Mouse (Mus musculus) neural tube, embryonic 14.5 days (tissue): ENCODE measurements around the gene Lrrc49. TPM values are rescaled to one million over a fixed set of nuclear protein-coding genes. Genes with fewer than 3 reads are reported as not detected.

Source experiments
- ATAC-seq: fragments of 200-750 bp; cut with Nextera tagmentation; 2 replicates; pipeline ENCODE4 v1.8.0; 2017; ENCODE audit warnings: low read depth, mild to moderate bottlenecking, moderate TSS enrichment, moderate library complexity
- H3K27ac ChIP-seq: fragments of 300-500 bp; sonication (generic); 2 replicates; pipeline ENCODE4 v1.5.1; 2014; ENCODE audit warnings: low read depth, mild to moderate bottlenecking, control low read depth, low read length, moderate library complexity, mixed read lengths
- H3K27me3 ChIP-seq: fragments of 300-500 bp; sonication (generic); 2 replicates; pipeline ENCODE4 v1.6.1; 2014; ENCODE audit warnings: low read length; ENCODE audit not compliant: control insufficient read depth, insufficient read depth
- H3K36me3 ChIP-seq: fragments of 300-500 bp; sonication (generic); 2 replicates; pipeline ENCODE4 v1.6.1; 2014; ENCODE audit warnings: low read length, mixed read lengths; ENCODE audit not compliant: control insufficient read depth, insufficient read depth
- H3K4me1 ChIP-seq: fragments of 300-500 bp; sonication (generic); 2 replicates; pipeline ENCODE4 v1.6.1; 2014; ENCODE audit warnings: low read length; ENCODE audit not compliant: control insufficient read depth, insufficient read depth
- H3K4me2 ChIP-seq: fragments of 300-500 bp; sonication (generic); 2 replicates; pipeline ENCODE4 v1.6.1; 2014; ENCODE audit warnings: mild to moderate bottlenecking, low read depth, low read length, control low read depth
- H3K4me3 ChIP-seq: fragments of 300-500 bp; sonication (generic); 2 replicates; pipeline ENCODE4 v1.5.1; 2014; ENCODE audit warnings: low read depth, low read length, control low read depth, mixed read lengths
- H3K9ac ChIP-seq: fragments of 300-500 bp; sonication (generic); replicated peaks from 2 replicates; pipeline ENCODE4 v1.6.1; 2014; ENCODE audit warnings: low read depth, mild to moderate bottlenecking, control low read depth, low read length, mixed read lengths
- H3K9me3 ChIP-seq: fragments of 300-500 bp; sonication (generic); 2 replicates; pipeline ENCODE4 v1.6.1; 2016; ENCODE audit warnings: low read length; ENCODE audit not compliant: control insufficient read depth
- WGBS: fragments of 180-500 bp; shearing (Covaris S2); extraction: QIAGEN DNeasy Blood & Tissue Kit; methylation state at CpG from one replicate; pipeline ENCODE4 v1.1.7; 2014; 5-methylcytosine and 5-hydroxymethylcytosine counted together
- polyA plus RNA-seq: library from polyadenylated mRNA; unstranded; fragments of >200 nt; fragmentation: Nextera tagmentation; extraction: Ambion mirVana; gene quantifications from 2 replicates; pipeline ENCODE4 v1.2.1, GENCODE M21; 2014

The Lrrc49 gene
- polyA plus RNA-seq, 1 experiment from 2014 or later, result 91.0 TPM

DNA sequence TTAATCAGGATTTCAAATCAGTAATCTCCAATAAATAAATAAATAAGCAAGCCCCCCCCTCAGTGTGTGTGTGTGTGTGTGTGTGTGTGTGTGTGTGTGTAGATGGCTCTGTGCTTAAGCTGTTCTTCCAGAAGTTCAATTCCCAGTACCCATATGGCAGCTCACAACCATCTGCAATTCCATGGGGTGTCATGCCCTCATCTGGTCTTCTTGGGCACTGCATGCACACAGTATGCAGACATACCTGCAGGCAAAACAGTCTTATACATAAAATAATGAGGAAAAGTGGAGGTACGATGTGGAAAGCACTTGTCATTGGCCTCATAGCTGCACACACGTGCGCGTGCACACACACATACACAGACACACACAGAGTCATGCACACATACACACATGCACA is 136.7 kb downstream of the Lrrc49 start:
- ATAC-seq, result no peak
- 94% methylated on average over 4 of the region's 4 CpGs for WGBS
- H3K36me3 ChIP-seq, result no peaks in the 10 kb centered on the region
- H3K4me2 ChIP-seq, result no peak overlapping the region
- H3K27ac ChIP-seq, result no peak overlapping the region
- no peaks in the 10 kb centered on the region for H3K4me1 ChIP-seq
- H3K27me3 ChIP-seq, result no peaks in the 10 kb centered on the region
- no peak overlapping the region for H3K4me3 ChIP-seq
- no peak overlapping the region for H3K9ac ChIP-seq
- no peaks in the 10 kb centered on the region for H3K9me3 ChIP-seq

DNA sequence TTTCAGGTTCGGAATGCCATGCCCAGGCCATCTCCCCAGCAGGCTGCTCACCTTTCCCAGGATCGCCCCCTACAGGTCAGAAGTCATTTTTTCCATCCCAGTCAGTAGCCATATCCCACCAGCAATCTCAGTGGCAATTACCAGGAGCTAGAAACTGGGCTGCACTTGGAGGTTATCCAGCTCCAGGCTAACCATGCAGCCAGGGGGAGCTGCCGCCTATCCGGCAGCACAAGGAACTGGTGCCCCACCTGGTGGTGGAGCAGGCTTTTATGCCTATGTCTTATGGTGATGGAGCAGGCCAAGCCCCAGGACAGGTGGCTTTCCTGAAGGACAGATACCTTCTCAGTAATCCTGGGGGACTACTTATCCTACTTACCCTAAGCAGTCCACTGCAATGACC is 139.8 kb downstream of the Lrrc49 start:
- Histone ChIP-seq H3K4me2 (no peak overlapping the region), H3K4me1 (no peaks in the 10 kb centered on the region), H3K4me3 (no peak overlapping the region), H3K9ac (no peak overlapping the region), H3K9me3 (no peaks in the 10 kb centered on the region), H3K36me3 (no peaks in the 10 kb centered on the region), H3K27ac (no peak overlapping the region), H3K27me3 (no peaks in the 10 kb centered on the region)
- WGBS, result 29% methylated on average over 4 of the region's 4 CpGs
- no peak for ATAC-seq

DNA sequence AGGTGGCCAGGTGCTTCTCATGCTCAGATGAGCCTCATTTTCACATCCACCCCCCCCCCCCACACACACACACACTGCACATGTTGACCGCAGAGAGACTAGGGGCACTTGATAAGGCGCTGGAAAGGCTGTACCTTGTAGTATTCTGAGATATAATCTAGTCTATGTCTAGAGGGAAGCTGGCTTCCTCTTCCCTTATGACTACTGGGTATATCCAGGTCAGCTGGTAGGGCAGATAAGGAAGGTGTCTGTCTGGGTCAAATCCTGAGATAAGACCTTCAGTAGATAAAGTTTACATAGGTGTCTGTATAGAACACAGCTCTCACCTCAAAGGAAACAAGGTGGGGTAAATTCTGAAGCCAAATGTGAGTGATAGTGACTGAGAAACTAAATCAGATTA is 141.8 kb downstream of the Lrrc49 start:
- Histone ChIP-seq H3K4me2 (no peak overlapping the region), H3K9ac (no peak overlapping the region), H3K9me3 (no peaks in the 10 kb centered on the region), H3K27ac (no peak overlapping the region), H3K4me3 (no peak overlapping the region), H3K4me1 (no peaks in the 10 kb centered on the region), H3K36me3 (no peaks in the 10 kb centered on the region), H3K27me3 (no peaks in the 10 kb centered on the region)
- ATAC-seq, result no peak
- 96% methylated on average over 2 of the region's 2 CpGs for WGBS

DNA sequence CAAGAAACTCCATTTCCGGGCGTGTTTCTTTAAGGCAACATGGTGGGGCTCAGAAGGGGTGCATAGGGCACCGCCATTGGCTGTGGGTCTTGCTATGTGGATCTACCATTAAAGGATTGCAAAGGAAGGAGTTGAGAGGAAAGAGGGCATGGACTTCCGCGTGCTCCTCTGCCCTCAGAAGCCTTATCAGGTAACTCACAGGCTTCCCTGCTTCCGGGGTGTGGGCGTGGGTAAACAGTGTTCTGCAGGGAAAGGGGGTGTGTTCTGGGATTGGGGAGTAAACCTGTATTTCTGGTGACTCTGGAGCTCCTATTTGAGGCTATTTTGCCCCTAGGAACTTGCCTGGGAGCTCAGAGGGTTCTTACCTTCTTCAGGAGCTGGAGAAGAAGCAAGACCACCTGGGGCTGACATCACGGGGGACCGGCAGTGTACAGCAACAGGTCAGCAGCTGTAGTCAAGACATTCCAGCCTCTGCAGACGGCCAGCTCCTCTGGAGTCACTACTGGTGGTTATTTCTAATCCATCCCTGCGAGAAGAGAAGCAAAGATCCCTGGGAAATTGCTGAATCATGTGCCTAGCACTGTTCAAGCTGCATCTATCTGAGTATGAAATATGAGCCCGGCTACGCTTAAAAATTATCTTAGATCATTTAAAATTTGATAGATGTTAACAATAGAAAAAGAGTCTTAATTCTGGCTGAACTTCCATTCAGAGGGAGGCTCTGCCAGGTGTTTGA is 142.4 kb downstream of the Lrrc49 start:
- no peak overlapping the region for H3K9ac ChIP-seq
- WGBS, result 86% methylated on average over 13 of the region's 13 CpGs
- no peak for ATAC-seq

DNA sequence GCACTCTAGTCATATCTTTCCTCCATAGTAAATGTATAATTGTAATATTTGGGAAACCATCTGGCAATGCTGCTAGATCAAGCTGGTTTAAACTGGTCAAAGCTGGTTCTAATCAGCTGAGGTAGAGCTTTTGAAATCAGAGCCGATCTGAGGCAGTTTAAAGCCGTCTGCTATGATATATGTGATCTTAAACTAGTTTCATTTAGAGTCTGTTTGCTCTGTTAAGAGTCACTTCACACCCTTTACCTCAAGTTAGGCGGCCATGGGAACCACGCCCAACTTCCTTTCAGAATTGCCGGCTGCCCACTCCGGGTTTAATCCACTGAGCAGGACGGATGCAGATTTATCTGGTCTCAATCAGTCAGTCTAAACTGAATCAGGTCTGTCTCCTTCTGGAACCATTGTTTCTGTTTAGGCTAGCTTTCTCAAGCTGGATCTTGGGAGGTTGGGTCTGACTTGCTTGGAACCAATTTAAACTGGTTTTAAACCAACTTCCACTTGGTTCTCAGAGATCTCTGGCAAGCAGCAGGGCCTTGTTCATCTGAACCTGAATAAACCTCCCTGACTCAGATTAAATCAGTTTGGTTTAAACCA is 144.4 kb downstream of the Lrrc49 start:
- Histone ChIP-seq H3K4me1 (no peaks in the 10 kb centered on the region), H3K27ac (no peak overlapping the region), H3K9me3 (no peaks in the 10 kb centered on the region), H3K27me3 (no peaks in the 10 kb centered on the region), H3K4me3 (no peak overlapping the region), H3K4me2 (no peak overlapping the region), H3K36me3 (no peaks in the 10 kb centered on the region), H3K9ac (no peak overlapping the region)
- no peak for ATAC-seq
- 81% methylated on average over 7 of the region's 7 CpGs for WGBS

More for the DNA sequence above, 142.4 kb downstream of the Lrrc49 start:
- H3K4me1 ChIP-seq, result no peaks in the 10 kb centered on the region
- H3K27ac ChIP-seq, result no peak overlapping the region
- no peaks in the 10 kb centered on the region for H3K27me3 ChIP-seq
- H3K9me3 ChIP-seq, result no peaks in the 10 kb centered on the region
- no peaks in the 10 kb centered on the region for H3K36me3 ChIP-seq
- no peak overlapping the region for H3K4me2 ChIP-seq
- no peak overlapping the region for H3K4me3 ChIP-seq

DNA sequence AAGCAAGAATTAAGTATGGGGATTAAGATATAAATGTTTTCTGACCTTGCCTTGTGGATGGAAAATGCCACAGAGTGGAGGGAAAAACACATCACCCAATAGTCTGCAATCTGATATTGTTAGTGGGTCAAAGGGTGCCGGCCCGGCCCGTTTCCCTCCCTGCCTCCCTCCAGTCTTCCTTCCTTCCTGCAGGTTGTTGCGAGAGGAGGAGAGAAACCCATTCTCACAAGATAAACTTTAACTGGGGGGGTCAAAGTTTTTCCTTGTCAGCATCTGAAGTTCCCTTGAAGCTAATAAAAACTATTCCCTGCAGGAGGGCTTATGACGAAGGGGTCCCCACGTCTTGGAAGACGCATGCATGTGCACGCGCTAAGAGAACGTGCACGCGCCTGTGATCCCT is 157.6 kb downstream of the Lrrc49 start:
- ATAC-seq, result no peak
- Histone ChIP-seq H3K9ac (no peak overlapping the region), H3K27me3 (no peaks in the 10 kb centered on the region), H3K27ac (no peak overlapping the region), H3K9me3 (no peaks in the 10 kb centered on the region), H3K36me3 (no peaks in the 10 kb centered on the region), H3K4me2 (no peak overlapping the region), H3K4me3 (no peak overlapping the region), H3K4me1 (no peaks in the 10 kb centered on the region)
- WGBS, result 95% methylated on average over 12 of the region's 12 CpGs

DNA sequence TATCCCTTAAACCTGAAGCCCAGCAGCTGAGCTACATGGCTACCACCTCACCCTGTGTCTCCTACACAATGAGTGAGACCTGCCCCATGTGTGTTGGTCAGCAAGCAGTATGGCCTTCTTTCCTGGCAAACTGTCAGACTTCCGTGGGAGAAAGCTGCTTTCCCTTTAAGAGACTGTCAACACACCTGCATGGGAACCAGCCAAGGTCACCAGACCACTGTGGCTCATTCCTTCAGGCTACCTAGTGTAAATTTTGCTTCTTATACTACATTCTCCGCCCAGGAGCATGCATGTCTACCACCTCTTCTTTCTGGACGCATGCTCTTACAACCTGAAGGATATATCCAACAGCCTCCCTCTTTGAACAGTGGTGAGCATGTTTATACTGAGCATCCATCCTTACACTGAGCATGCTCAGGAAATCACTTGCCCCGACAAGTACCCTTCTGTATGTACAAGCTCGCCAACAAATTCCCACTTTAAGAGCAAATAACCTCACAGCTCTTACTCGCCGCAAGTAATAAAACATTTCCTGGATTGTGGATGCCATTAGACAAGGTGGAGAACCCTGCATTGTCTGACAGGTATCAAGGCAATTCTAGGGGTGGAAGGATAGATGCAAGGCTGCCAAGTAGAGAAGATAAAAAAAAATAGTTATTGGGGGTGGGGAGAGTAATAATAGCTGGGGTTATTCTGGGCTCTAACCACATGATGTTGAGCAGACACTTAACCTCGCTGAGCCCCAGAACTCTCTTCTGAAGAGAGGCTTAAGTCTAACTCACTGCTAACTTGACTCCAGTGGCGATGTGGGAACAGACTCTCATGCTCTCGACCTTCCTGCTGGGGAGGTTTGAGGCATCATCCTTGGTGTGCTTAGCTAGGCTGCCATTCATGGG is 158.4 kb downstream of the Lrrc49 start:
- 86% methylated on average over 10 of the region's 10 CpGs for WGBS
- Histone ChIP-seq H3K4me3 (no peak overlapping the region), H3K4me2 (no peak overlapping the region), H3K9me3 (no peaks in the 10 kb centered on the region), H3K9ac (no peak overlapping the region), H3K4me1 (no peaks in the 10 kb centered on the region), H3K27me3 (no peaks in the 10 kb centered on the region), H3K27ac (no peak overlapping the region), H3K36me3 (no peaks in the 10 kb centered on the region)
- no peak for ATAC-seq

DNA sequence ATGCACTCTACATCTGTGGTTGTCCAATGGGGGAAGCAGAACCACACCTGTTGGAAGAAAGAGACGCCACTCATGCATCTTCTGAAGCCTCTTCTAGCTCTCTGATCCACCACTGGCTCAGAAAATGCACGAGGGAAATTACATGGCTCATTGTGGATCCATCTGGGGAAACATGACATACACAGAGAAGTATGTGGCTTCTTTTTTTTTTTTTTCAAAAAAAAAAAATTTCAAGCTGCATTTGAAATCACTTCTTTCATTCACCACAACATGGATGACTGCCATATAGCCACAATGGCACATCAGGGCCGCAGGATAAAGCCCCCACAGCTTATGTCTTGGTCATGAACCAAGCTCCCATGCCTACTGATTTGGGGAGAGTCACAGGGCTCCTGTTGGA is 159.7 kb downstream of the Lrrc49 start:
- WGBS, result 75% methylated on average over 3 of the region's 3 CpGs
- ATAC-seq, result no peak

DNA sequence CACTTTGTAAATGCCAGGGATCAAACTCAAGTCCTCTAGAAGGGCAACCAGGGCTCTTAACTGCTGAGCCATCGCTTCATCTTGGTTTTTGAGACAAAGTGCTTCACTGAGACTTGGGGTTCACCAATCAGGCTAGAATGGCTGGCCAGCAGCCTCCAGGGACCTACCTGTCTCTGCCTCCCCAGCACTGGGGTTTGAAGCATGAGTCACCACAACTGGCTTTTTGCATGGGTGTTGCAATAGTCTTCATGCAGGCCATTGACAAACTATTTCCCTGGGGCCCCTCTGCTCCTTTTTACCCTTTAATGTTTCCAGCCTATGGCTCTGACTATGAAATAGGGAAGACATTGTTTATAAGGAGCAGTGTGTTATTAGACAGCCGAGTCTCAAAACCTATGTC is 160.1 kb downstream of the Lrrc49 start:
- H3K4me3 ChIP-seq, result no peak overlapping the region
- no peaks in the 10 kb centered on the region for H3K27me3 ChIP-seq
- ATAC-seq, result no peak
- no peaks in the 10 kb centered on the region for H3K4me1 ChIP-seq
- H3K9ac ChIP-seq, result no peak overlapping the region
- no peaks in the 10 kb centered on the region for H3K9me3 ChIP-seq
- no peaks in the 10 kb centered on the region for H3K36me3 ChIP-seq
- H3K27ac ChIP-seq, result no peak overlapping the region
- no peak overlapping the region for H3K4me2 ChIP-seq
- WGBS, result 90% methylated on average over 2 of the region's 2 CpGs

More for the DNA sequence above, 159.7 kb downstream of the Lrrc49 start:
- H3K27me3 ChIP-seq, result no peaks in the 10 kb centered on the region
- H3K4me1 ChIP-seq, result no peaks in the 10 kb centered on the region
- no peaks in the 10 kb centered on the region for H3K36me3 ChIP-seq
- H3K27ac ChIP-seq, result no peak overlapping the region
- no peak overlapping the region for H3K4me2 ChIP-seq
- no peak overlapping the region for H3K9ac ChIP-seq
- H3K4me3 ChIP-seq, result no peak overlapping the region
- H3K9me3 ChIP-seq, result no peaks in the 10 kb centered on the region
